Mouse (Mus musculus) liver, postnatal 0 days (tissue): Measurements from ENCODE around the gene Fam171a2.

Experiments
- CTCF ChIP-seq: sonication (generic); IDR thresholded peaks from 2 replicates; pipeline ENCODE4 v1.5.1; 2016; ENCODE audit warnings: antibody characterized with exemption, low read depth
- EP300 ChIP-seq: IDR thresholded peaks from 2 replicates; pipeline ENCODE4 v1.6.1; 2016; ENCODE audit warnings: antibody characterized with exemption, low read depth, mild to moderate bottlenecking

- no peak for TF ChIP-seq CTCF
- no peak for TF ChIP-seq EP300
Measured at GRCm38 (mm10) chr11:102394421-102395124, 52.9 kb downstream of the Fam171a2 start.
